Mouse (Mus musculus): ENCODE data around the gene Dapk1. TPM values are rescaled to one million over a fixed set of nuclear protein-coding genes. Genes with fewer than 3 reads are reported as not detected.

Dapk1 gene
- polyA plus RNA-seq, 1 experiment = not detected

- TF ChIP-seq GATA1 (IDR thresholded peaks at IDR 0.05; ENCODE audit: low read length) = no peak
Measured at GRCm38 (mm10) chr13:60728276-60729054, 126.7 kb downstream of the Dapk1 start.

GRCm38 (mm10) chr13:60729055-60729402 is 127.3 kb downstream of the Dapk1 start:
- TF ChIP-seq GATA1 (IDR thresholded peaks at IDR 0.05; ENCODE audit: low read length) = no peak

- TF ChIP-seq GATA1 (IDR thresholded peaks at IDR 0.05; ENCODE audit: low read length) = no peak
Measured at GRCm38 (mm10) chr13:60730587-60730986, 128.8 kb downstream of the Dapk1 start.

- TF ChIP-seq GATA1 (IDR thresholded peaks at IDR 0.05; ENCODE audit: low read length) = no peak
Measured at GRCm38 (mm10) chr13:60731001-60731400, 129.3 kb downstream of the Dapk1 start.

GRCm38 (mm10) chr13:60735306-60735705 is 133.6 kb downstream of the Dapk1 start:
- TF ChIP-seq GATA1 (IDR thresholded peaks at IDR 0.05; ENCODE audit: low read length) = no peak

GRCm38 (mm10) chr13:60736421-60737105 is 134.8 kb downstream of the Dapk1 start:
- TF ChIP-seq GATA1 (IDR thresholded peaks at IDR 0.05; ENCODE audit: low read length) = no peak

GRCm38 (mm10) chr13:60737632-60738324 is 136.0 kb downstream of the Dapk1 start:
- TF ChIP-seq GATA1 (IDR thresholded peaks at IDR 0.05; ENCODE audit: low read length) = no peak

- TF ChIP-seq GATA1 (IDR thresholded peaks at IDR 0.05; ENCODE audit: low read length) = no peak
Measured at GRCm38 (mm10) chr13:60738429-60738828, 136.7 kb downstream of the Dapk1 start.

- TF ChIP-seq GATA1 (IDR thresholded peaks at IDR 0.05; ENCODE audit: low read length) = no peak
Measured at GRCm38 (mm10) chr13:60740248-60740647, 138.5 kb downstream of the Dapk1 start.

GRCm38 (mm10) chr13:60742611-60743010 is 140.9 kb downstream of the Dapk1 start:
- no peak for TF ChIP-seq GATA1 (IDR thresholded peaks at IDR 0.05; ENCODE audit: low read length)

GRCm38 (mm10) chr13:60743381-60744077 is 141.8 kb downstream of the Dapk1 start:
- TF ChIP-seq GATA1 (IDR thresholded peaks at IDR 0.05; ENCODE audit: low read length) = no peak

- no peak for TF ChIP-seq GATA1 (IDR thresholded peaks at IDR 0.05; ENCODE audit: low read length)
Measured at GRCm38 (mm10) chr13:60744078-60744460, 142.3 kb downstream of the Dapk1 start.

GRCm38 (mm10) chr13:60744736-60745135 is 143.0 kb downstream of the Dapk1 start:
- TF ChIP-seq GATA1 (IDR thresholded peaks at IDR 0.05; ENCODE audit: low read length) = no peak

- TF ChIP-seq GATA1 (IDR thresholded peaks at IDR 0.05; ENCODE audit: low read length) = no peak
Measured at GRCm38 (mm10) chr13:60745358-60745757, 143.6 kb downstream of the Dapk1 start.

GRCm38 (mm10) chr13:60746271-60746670 is 144.5 kb downstream of the Dapk1 start:
- no peak for TF ChIP-seq GATA1 (IDR thresholded peaks at IDR 0.05; ENCODE audit: low read length)

GRCm38 (mm10) chr13:60747201-60747600 is 145.5 kb downstream of the Dapk1 start:
- no peak for TF ChIP-seq GATA1 (IDR thresholded peaks at IDR 0.05; ENCODE audit: low read length)

Data from G1E-ER4 (cell line).